Mouse (Mus musculus) heart, embryonic 13.5 days (tissue): Measurements from ENCODE around the gene Ivd. TPM values are rescaled to one million over a fixed set of nuclear protein-coding genes. Genes with fewer than 3 reads are reported as not detected.
A peak's percentile ranks its signal among the peaks of the same experiment; 100 is the strongest.

Experiments used
- ATAC-seq: fragments of 200-750 bp; cut with Nextera tagmentation; 2 replicates; pipeline ENCODE4 v1.8.0; 2017; ENCODE audit warnings: moderate TSS enrichment; ENCODE audit not compliant: insufficient number of reproducible peaks, low FRiP score, low TSS enrichment; ENCODE audit errors: extremely low read depth
- H3K27ac ChIP-seq: fragments of 300-500 bp; sonication (generic); replicated peaks from 2 replicates; pipeline ENCODE4 v1.5.1; 2015; ENCODE audit warnings: moderate library complexity, mild to moderate bottlenecking, inconsistent platforms
- H3K27me3 ChIP-seq: fragments of 300-500 bp; sonication (generic); replicated peaks from 2 replicates; pipeline ENCODE4 v1.6.1; 2015; ENCODE audit warnings: mild to moderate bottlenecking, inconsistent platforms
- H3K36me3 ChIP-seq: fragments of 300-500 bp; sonication (generic); 2 replicates; pipeline ENCODE4 v1.6.1; 2015; ENCODE audit warnings: mild to moderate bottlenecking, inconsistent platforms
- H3K4me1 ChIP-seq: fragments of 300-500 bp; sonication (generic); 2 replicates; pipeline ENCODE4 v1.6.1; 2015; ENCODE audit warnings: inconsistent platforms
- H3K4me2 ChIP-seq: fragments of 300-500 bp; sonication (generic); 2 replicates; pipeline ENCODE4 v1.6.1; 2015; ENCODE audit warnings: inconsistent platforms, mild to moderate bottlenecking, moderate library complexity
- H3K4me3 ChIP-seq: fragments of 300-500 bp; sonication (generic); 2 replicates; pipeline ENCODE4 v1.5.1; 2015; ENCODE audit warnings: moderate library complexity, mild to moderate bottlenecking, inconsistent platforms
- H3K9ac ChIP-seq: fragments of 300-500 bp; sonication (generic); 2 replicates; pipeline ENCODE4 v1.6.1; 2015; ENCODE audit warnings: inconsistent platforms, mild to moderate bottlenecking, moderate library complexity
- H3K9me3 ChIP-seq: fragments of 300-500 bp; sonication (generic); 2 replicates; pipeline ENCODE4 v1.6.1; 2016; ENCODE audit warnings: inconsistent platforms
- WGBS: fragments of 180-500 bp; shearing (Covaris S2); methylation state at CpG from one replicate; pipeline ENCODE4 v1.1.7; 2015; ENCODE audit warnings: mixed read lengths; 5-methylcytosine and 5-hydroxymethylcytosine counted together
- polyA plus RNA-seq: library from polyadenylated mRNA; unstranded; fragments of >200 nt; fragmentation: Nextera tagmentation; extraction: Ambion mirVana; gene quantifications from 2 replicates; pipeline ENCODE4 v1.2.1, GENCODE M21; 2015

Ivd gene
- 69.9 and 75.6 TPM in 2 replicates for polyA plus RNA-seq

DNA sequence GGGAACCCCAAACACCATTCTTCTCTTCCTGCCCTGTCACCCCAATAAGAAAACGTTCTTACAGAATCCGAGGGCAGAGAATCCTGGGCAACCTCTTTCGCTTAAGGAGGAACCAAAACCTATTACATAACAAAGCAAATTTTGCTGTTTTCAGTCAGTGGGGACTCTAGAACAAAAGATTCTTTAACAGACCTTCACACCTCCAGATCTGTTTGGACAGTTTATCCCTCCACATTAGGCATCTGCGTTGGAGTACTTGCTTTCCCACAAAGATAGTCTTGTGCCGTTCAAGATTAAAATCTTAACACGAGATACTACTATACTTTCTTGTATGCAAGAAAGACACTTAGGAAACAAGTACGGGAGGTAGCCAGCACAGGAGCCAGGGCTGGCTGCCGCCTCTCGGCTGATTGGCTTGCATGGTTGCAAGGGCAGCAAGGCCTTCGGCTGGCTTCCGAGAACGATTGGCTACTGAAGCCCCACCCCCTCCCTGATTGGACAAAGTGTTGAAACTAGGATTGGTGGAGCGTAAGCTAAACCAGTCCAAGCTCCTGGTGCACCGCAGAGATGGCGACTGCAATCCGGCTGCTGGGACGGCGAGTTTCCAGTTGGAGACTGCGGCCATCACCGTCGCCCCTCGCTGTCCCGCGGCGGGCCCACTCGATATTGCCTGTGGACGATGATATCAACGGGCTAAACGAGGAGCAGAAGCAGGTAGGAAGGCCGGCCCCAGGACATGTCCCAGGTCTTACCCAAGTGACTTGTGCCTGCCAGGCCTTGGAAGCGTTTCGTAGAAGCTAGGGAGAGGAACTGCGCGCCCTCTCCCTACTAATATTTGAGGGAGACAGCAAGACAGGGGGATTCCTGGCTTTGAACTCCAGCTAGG is at the start of gene Ivd:
Ivd (plus strand) TSS at position 501 of the 886 bp plus-strand sequence.
- Histone ChIP-seq H3K9me3 (no peaks in the 10 kb centered on the region), H3K27me3 (no peaks in the 10 kb centered on the region), H3K4me2 (peak within 1 kb of the TSS; percentile 71), H3K4me3 (peak within 1 kb of the TSS; percentile 72), H3K4me1 (peaks cover 24% of the 10 kb centered on the region), H3K36me3 (0 out of 2 replicates have a peak, but pooled peaks cover 15% of the 10 kb centered on the region), H3K9ac (peak within 1 kb of the TSS; percentile 86), H3K27ac (peak within 1 kb of the TSS; percentile 61)
- peak; percentile 97 for ATAC-seq
- WGBS, result under 1% methylated on average over 34 of the region's 34 CpGs

DNA sequence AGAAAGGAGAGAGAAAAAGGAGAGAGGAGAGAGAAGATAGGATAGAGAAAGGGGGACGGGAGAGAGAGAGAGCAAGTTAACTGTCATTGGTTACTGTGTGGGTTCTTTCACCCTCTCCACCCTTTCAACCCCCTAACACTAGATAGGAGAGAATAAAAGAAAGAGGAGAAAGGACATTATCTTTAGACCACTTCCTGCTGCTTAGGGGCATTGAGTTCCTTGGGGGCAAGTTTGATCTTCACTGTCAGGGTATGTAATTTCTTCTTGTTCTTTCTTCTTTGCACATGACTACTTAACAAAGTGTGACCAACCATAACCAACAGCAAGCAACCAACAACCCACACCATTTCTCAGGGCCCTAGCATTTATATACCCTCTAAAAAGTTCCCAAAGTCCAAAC is 49.0 kb upstream of the Ivd start:
- H3K36me3 ChIP-seq, result peaks cover 21% of the 10 kb centered on the region
- no peak overlapping the region for H3K27ac ChIP-seq
- H3K4me2 ChIP-seq, result no peak overlapping the region
- H3K9me3 ChIP-seq, result no peaks in the 10 kb centered on the region
- peaks cover 5% of the 10 kb centered on the region; the same call in 1 of the 2 replicates for H3K27me3 ChIP-seq
- WGBS, result 68% methylated on average over 1 of the region's 1 CpGs
- H3K4me1 ChIP-seq, result peaks cover 20% of the 10 kb centered on the region
- H3K4me3 ChIP-seq, result no peak overlapping the region
- ATAC-seq, result no peak
- no peak overlapping the region for H3K9ac ChIP-seq

DNA sequence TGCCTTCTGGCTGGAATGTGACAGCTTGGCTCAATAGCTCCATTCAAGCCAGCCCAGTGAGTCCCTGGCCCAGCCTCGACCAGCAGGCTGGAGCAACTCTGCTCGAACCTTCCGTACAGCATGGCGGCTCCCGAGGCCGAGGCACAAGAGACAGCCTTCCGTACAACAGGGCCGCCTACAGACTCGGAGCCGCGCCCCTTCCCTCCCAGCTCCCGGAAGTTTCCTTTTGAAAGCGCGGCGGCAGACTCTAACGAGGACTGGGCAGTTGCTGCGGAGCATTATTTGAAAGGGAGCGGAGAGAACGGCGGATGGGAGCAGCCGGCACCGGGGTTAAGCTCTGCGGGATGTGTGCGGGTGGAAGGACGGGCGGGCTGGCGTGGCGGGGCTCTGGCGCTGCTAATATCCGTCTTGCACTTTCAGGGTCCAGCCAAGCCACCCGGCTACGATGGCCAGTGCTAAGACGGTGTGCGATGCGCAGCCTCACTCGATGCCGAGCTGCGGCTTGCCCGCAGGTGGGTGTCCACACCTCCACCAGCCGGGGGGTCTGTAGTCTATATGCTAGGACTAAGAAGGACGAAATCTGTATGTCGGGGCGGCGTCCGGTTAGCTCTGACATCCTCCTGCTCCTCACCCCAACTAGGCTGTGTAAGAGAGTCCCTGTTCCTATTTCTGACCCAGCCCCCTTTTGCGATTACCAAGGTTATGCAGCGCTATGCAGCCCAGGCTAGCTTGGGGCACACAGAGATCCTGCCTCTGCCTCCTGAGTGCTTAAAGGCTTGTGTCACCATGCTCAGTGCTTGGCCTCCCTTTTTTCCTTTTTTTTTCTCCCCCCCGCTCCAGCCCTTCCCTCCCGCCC is 47.5 kb upstream of the Ivd start, which contains the start of gene Knstrn:
Knstrn (plus strand) TSS at position 23 of the 856 bp plus-strand sequence.
- Histone ChIP-seq H3K9me3 (no peaks in the 10 kb centered on the region), H3K9ac (peak within 1 kb of the TSS; percentile 90), H3K36me3 (peaks cover 36% of the 10 kb centered on the region), H3K4me3 (peak within 1 kb of the TSS; percentile 86), H3K27me3 (peaks cover 5% of the 10 kb centered on the region; the same call in 1 of the 2 replicates), H3K27ac (peak within 1 kb of the TSS; percentile 73), H3K4me2 (peak within 1 kb of the TSS; percentile 92), H3K4me1 (peaks cover 20% of the 10 kb centered on the region)
- WGBS, result under 1% methylated on average over 49 of the region's 49 CpGs
- peak; percentile 83 for ATAC-seq

DNA sequence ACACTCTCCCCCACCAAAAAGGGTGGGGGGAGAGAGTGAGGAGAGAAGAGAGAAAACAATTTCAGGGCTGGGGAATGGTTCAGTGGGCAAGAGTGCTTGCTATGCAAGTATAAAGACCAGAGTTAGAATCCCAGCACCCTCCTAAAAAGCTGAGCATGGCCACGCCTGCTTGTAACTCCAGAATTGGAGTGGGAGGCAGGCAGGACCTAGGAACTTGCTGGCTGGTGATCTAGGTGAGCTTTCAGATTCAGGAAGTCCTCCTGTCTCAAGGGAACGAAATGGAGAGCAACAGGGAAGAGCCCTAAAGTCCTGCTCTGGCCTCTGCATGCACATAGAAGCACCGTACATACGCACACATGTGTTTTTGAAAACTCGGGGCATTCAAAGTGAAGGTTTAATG is 39.0 kb upstream of the Ivd start:
- no peak overlapping the region for H3K9ac ChIP-seq
- H3K4me1 ChIP-seq, result no peaks in the 10 kb centered on the region
- H3K9me3 ChIP-seq, result peaks cover 6% of the 10 kb centered on the region; the same call in 1 of the 2 replicates
- no peak overlapping the region for H3K4me2 ChIP-seq
- no peak overlapping the region for H3K27ac ChIP-seq
- 87% methylated on average over 5 of the region's 5 CpGs for WGBS
- no peak overlapping the region for H3K4me3 ChIP-seq
- ATAC-seq, result no peak
- H3K27me3 ChIP-seq, result no peaks in the 10 kb centered on the region
- H3K36me3 ChIP-seq, result peaks cover 81% of the 10 kb centered on the region

DNA sequence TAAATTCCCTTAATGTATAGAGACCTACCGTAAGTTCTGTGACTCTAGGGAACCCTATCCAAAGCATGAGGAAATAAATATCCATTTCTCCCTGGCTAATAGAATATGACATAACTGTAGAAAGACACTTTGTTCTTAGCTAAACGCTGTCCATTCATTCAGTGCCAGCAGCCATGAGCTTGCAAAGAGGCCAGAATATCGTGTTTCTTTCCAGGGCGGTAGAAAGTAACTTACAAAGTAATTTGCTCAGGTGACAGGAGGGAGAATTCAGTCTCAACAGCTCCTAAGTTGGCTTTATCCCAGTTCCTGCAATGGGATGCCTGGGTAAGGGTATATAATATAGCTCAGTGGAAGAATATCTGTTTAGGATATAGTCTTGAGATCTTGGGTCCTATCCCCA is 37.4 kb upstream of the Ivd start:
- no peak for ATAC-seq
- H3K9ac ChIP-seq, result no peak overlapping the region
- no peak overlapping the region for H3K27ac ChIP-seq
- WGBS, result 95% methylated on average over 4 of the region's 4 CpGs
- peaks cover 6% of the 10 kb centered on the region; the same call in 1 of the 2 replicates for H3K9me3 ChIP-seq
- H3K27me3 ChIP-seq, result no peaks in the 10 kb centered on the region
- no peak overlapping the region for H3K4me2 ChIP-seq
- no peak overlapping the region for H3K4me3 ChIP-seq
- H3K4me1 ChIP-seq, result no peaks in the 10 kb centered on the region
- H3K36me3 ChIP-seq, result peaks cover 81% of the 10 kb centered on the region

DNA sequence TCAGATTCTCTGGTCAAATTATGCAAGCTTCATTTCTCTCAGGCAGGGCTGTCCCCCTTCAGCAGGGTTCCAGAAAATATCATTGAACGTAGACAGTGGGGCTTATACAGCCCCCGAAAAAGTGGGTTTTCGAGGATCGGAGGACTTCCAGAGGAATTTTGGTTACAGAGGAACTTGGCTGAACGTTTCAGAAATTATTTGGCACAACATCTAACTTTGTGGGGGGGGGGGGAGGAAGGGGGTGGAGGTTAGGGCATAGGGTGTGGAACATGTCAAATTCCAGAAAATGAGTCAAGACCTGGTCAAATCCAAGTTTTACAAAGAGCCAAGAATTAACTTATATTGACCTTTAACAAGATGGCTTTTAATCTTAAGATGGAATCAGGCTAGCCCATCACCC is 32.7 kb upstream of the Ivd start:
- H3K27ac ChIP-seq, result no peak overlapping the region
- H3K4me3 ChIP-seq, result no peak overlapping the region
- 91% methylated on average over 5 of the region's 5 CpGs for WGBS
- ATAC-seq, result no peak
- H3K9me3 ChIP-seq, result peaks cover 6% of the 10 kb centered on the region; the same call in 1 of the 2 replicates
- no peaks in the 10 kb centered on the region for H3K4me1 ChIP-seq
- no peaks in the 10 kb centered on the region for H3K27me3 ChIP-seq
- H3K9ac ChIP-seq, result no peak overlapping the region
- peaks cover 96% of the 10 kb centered on the region for H3K36me3 ChIP-seq
- no peak overlapping the region for H3K4me2 ChIP-seq

DNA sequence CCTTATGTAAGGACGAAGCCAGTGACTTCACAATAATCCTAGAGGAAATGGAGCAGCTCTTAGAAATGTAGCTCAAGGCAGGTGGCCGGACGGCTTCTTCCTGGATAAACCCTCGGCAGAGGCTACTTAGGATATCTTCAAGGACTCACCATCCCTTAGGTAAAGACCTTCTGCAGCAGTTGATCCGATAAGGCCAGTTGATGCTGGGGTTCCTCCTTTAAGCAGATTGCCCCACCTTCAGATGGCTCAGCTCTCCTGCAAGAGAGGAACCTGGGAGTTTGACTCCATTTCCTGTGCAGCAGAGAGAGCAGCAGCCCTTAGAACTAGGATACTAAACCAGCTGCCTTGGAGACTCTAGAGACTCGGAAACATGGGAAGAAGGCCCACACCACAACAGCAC is 27.7 kb upstream of the Ivd start:
- H3K27ac ChIP-seq, result no peak overlapping the region
- no peak overlapping the region for H3K4me3 ChIP-seq
- no peak overlapping the region for H3K9ac ChIP-seq
- peaks cover 19% of the 10 kb centered on the region for H3K4me1 ChIP-seq
- H3K36me3 ChIP-seq, result peaks cover 72% of the 10 kb centered on the region
- 92% methylated on average over 6 of the region's 6 CpGs for WGBS
- H3K4me2 ChIP-seq, result no peak overlapping the region
- no peaks in the 10 kb centered on the region for H3K27me3 ChIP-seq
- no peak for ATAC-seq
- no peaks in the 10 kb centered on the region for H3K9me3 ChIP-seq

DNA sequence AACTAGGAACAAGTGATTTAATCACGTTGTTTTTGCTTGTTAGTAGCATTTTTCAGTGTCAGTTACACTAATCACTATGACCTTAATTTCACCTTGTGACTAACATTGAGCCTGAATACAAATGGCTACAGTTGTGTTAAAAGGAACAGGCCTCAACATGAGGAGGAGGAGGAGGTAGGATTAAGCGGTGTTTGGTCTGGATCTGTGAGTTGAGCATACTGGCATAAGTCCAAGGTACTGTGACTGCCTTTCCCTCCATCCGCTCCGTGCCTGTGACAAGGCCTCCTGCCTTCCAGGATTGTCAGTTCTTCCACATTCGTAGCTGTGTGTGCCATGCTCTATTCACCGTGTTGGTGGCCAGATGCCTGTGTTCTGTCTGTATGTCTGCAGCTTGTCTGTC is 26.6 kb upstream of the Ivd start:
- Histone ChIP-seq H3K4me3 (no peak overlapping the region), H3K9ac (no peak overlapping the region), H3K4me2 (no peak overlapping the region), H3K36me3 (peaks cover 61% of the 10 kb centered on the region), H3K9me3 (no peaks in the 10 kb centered on the region), H3K4me1 (peaks cover 19% of the 10 kb centered on the region), H3K27me3 (no peaks in the 10 kb centered on the region), H3K27ac (no peak overlapping the region; the same call in 1 of the 2 replicates)
- WGBS, result 47% methylated on average over 6 of the region's 6 CpGs
- ATAC-seq, result no peak

DNA sequence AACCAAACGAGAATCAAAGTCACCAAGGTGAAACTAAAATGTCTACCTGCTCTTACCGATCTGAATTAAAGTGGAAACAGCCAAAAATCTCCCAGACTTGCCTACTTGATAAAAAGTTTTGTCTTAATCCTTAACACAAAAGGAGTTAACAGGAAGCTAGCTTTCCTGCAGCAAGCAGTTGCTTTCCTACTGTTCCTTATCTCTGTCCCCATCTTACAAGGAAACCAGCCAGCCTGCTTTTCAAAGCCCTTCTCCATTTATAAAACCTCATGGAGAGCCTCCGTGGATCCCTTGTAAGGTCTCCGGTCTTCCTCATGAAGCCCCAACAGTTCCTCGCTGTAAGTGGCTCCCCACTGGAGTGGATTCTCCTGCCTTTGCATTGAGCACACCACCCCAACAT is 23.4 kb upstream of the Ivd start:
- no peaks in the 10 kb centered on the region for H3K27me3 ChIP-seq
- peaks cover 29% of the 10 kb centered on the region for H3K36me3 ChIP-seq
- no peak overlapping the region for H3K9ac ChIP-seq
- no peak overlapping the region for H3K4me2 ChIP-seq
- ATAC-seq, result no peak
- no peaks in the 10 kb centered on the region for H3K9me3 ChIP-seq
- no peak overlapping the region for H3K4me3 ChIP-seq
- H3K27ac ChIP-seq, result no peak overlapping the region
- 37% methylated on average over 5 of the region's 5 CpGs for WGBS
- H3K4me1 ChIP-seq, result peaks cover 31% of the 10 kb centered on the region

DNA sequence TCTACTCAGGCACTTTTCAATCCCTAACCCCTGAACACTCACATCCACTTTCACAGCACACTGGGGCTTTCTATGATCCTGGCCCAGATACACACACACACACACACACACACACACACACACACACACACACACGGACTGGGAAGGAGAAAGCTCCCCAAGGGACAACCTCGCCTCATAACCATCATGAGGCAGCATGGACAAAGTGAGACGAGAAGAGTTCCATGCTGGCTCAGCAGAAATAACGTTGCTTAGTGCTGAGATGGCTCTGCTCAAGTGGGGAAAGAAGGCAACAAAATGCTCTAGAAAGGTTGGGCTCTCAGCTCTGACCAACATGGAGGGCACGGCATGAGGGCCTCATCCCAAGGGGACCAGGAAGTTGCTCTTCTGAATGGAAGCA is 20.6 kb upstream of the Ivd start:
- no peak overlapping the region for H3K4me3 ChIP-seq
- no peak overlapping the region for H3K9ac ChIP-seq
- no peak overlapping the region for H3K4me2 ChIP-seq
- H3K27ac ChIP-seq, result no peak overlapping the region
- H3K4me1 ChIP-seq, result peaks cover 31% of the 10 kb centered on the region
- 71% methylated on average over 4 of the region's 5 CpGs for WGBS
- H3K9me3 ChIP-seq, result no peaks in the 10 kb centered on the region
- no peaks in the 10 kb centered on the region for H3K27me3 ChIP-seq
- no peak for ATAC-seq
- H3K36me3 ChIP-seq, result 0 out of 2 replicates have a peak, but pooled peaks cover 2% of the 10 kb centered on the region

DNA sequence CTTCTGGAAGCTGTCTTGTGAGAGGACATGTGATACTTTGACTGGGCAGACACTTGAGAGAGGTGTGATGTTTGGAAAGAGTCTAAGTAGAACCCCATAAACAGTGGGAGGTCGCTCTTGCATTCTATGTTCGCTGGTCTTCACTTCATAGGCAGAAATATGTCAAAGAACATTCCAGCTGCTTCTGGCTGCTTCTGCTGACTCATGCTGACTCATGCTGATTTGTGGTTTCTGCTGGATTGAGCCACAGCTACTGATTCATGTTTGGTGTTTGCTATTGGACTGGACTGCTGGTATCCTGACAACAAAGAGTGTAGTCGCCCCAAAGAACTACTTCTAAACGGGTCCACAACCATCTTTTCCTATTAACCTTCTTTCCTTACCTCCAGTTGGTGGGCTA is 20.0 kb upstream of the Ivd start:
- no peak overlapping the region; the same call in 1 of the 2 replicates for H3K27ac ChIP-seq
- no peaks in the 10 kb centered on the region for H3K9me3 ChIP-seq
- no peaks in the 10 kb centered on the region for H3K27me3 ChIP-seq
- no peak overlapping the region for H3K4me3 ChIP-seq
- H3K4me2 ChIP-seq, result no peak overlapping the region
- ATAC-seq, result peak; percentile 66
- no peaks in the 10 kb centered on the region for H3K36me3 ChIP-seq
- no peak overlapping the region for H3K9ac ChIP-seq
- WGBS, result 81% methylated on average over 4 of the region's 4 CpGs
- H3K4me1 ChIP-seq, result peaks cover 33% of the 10 kb centered on the region
